Mouse (Mus musculus): ENCODE data around the gene Cnga2. TPM values are rescaled to one million over a fixed set of nuclear protein-coding genes. Genes with fewer than 3 reads are reported as not detected.

The Cnga2 gene
- polyA plus RNA-seq (2012; rRNA removed), result 0.07 TPM in 1 of 2 replicates, not detected in the other

DNA sequence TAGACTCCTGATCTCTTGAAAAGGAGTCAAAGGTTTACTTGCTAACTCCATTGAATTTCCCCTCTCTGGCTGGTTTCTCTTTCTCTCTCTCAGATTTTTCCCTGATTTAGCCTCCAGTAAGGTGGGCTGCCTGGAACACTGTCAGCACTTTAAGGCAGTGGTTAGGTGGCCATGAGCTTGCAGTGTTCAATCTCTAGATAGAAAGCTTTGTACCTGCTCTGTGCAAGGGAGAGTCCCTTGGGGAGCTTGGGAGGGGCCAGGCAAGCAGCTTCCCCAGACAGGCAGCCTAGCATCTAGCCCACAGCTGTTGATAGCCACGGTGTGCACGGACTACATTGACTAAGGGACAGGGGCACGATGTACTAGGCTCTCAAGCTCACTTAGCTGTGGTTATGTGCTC lies at the start of gene Cnga2:
Gene Cnga2 (plus strand): TSS at position 301 of the 400 bp plus-strand sequence.

DNA sequence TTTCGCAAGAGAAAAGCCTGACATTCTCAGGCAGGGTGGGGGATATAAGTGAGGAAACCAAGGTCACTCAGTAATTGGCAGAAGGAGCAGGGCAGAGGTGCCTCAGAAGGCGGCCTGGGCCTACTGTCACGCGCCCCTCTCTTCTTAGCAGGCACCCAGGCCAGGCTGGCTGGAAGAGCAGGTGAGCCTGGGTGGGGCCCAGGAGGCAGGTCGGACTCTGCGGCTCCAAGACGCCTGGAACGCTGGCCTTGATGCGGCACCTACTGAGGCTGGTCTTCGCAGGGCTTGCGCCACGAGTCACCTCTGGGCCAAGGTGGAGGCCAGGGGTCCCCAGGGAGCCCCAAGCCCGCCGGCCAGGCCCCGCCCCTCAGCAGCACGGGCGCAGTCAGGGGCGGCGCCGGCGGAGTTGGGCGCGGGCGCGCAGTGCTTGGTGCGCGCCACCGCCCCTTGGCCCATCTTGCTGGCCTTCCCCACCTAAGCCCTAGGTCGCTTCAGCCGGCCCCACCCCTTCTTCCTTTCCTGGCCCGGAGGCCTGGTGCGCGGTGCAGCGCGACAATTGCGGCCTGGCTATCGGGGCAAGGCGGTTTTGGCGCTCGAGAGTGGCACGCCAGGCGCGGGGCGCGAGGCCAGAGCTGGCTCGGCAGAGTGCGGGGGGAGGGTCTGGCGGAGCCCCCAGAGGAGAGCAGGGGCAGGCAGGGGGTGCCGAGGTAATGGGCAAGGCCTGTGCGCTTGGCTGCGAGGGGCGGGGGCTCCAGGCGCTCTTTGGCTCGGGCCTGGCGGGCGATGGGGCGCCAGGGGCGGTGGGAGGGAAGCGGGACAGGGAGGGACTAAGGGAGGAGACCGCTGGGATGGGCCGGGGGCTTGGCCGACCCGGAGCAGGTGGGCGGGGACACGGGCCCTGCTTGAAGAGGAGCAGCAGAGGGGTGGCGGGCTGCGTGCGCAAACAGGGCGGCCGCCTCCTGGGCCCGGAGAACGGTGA lies 29.3 kb upstream of the Cnga2 start, which contains the start of gene Prrg3:
Gene Prrg3 (plus strand): TSS at position 552 of the 979 bp plus-strand sequence.

DNA sequence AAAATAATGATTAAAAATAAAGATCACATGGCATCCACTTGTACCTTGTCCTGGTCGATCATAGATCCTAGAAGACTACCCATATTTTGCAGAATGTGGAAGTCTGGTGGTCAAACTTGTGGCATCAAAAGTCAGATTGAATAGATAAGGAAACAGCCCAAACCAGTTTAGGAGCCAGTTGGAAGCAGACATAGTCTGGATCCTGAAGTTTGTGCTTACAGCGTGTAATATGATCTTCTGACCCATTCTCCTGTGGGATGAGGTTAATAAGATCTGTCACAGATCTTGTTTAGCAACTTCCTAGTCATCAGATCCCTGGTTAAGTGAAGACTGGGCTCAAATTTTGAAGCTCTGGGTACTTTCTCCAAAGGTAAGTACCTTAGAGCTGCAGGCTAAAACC lies 19.0 kb upstream of the Cnga2 start, which contains the start of gene Fate1:
Gene Fate1 (plus strand): TSS at position 301 of the 400 bp plus-strand sequence.

Other genes with a start within 250 kb of the Cnga2 start
- gene Vma21, start 175.9 kb upstream of the Cnga2 start, polyA plus RNA-seq (2012; rRNA removed), result 1.6 and 2.6 TPM in 2 replicates
- 0.44 and 0.50 TPM in 2 replicates for gene Gm1141, start 70.8 kb upstream of the Cnga2 start, polyA plus RNA-seq (2012; rRNA removed)
- gene Prrg3, start 29.2 kb upstream of the Cnga2 start, polyA plus RNA-seq (2012; rRNA removed), result 5.7 and 6.8 TPM in 2 replicates
- not detected in 2 replicates for gene Fate1, start 18.9 kb upstream of the Cnga2 start, polyA plus RNA-seq (2012; rRNA removed)
- gene Magea4, start 230.2 kb downstream of the Cnga2 start, polyA plus RNA-seq (2012; rRNA removed), result not detected in 2 replicates